Mouse (Mus musculus): ENCODE measurements at regions not wholly inside any gene's neighbourhood (a gene's known extent, or its start where the extent isn't known, plus 50 kb on each side); places are given as distances from the start of the nearest gene placed in this dataset.

DNA sequence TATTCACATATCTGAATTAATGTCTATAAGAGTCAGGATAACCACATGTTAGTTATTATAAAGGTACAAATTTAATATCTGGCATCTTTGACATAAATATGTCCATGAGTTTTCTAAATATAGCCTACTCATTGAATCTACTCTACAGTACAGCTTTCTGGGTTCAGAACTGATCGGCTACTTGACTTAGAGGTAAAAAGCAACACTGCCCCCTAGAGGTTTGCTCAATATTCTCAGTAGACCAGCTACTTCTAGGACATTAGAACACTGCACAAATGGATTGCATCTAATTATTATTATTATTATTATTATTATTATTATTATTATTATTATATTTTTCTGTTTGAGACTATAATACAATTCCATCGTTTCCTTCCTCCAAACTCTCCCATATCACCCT, 418.8 kb upstream of the Tpm3-rs7 start:
- DNase-seq (ENCODE audit: low spot score): peak; percentile 80

GRCm38 (mm10) chr14:112901171-112901570, 413.2 kb upstream of the Tpm3-rs7 start:
- DNase-seq (ENCODE audit: low spot score): no peak

GRCm38 (mm10) chr14:112917148-112917547, 397.3 kb upstream of the Tpm3-rs7 start:
- no peak for DNase-seq (ENCODE audit: low spot score)
